Mouse (Mus musculus) midbrain, embryonic 13.5 days (tissue): ENCODE measurements around the gene Lct. TPM values are rescaled to one million over a fixed set of nuclear protein-coding genes. Genes with fewer than 3 reads are reported as not detected.

ENCODE experiments used
- ATAC-seq: fragments of 200-750 bp; cut with Nextera tagmentation; 2 replicates; pipeline ENCODE4 v1.8.0; 2017; ENCODE audit warnings: mild to moderate bottlenecking, moderate TSS enrichment, moderate library complexity
- H3K27ac ChIP-seq: fragments of 300-500 bp; sonication (generic); 2 replicates; pipeline ENCODE4 v1.5.1; 2015; ENCODE audit warnings: inconsistent platforms, mild to moderate bottlenecking, moderate library complexity
- H3K27me3 ChIP-seq: fragments of 300-500 bp; sonication (generic); 2 replicates; pipeline ENCODE4 v1.6.1; 2015; ENCODE audit warnings: mild to moderate bottlenecking, inconsistent platforms
- H3K36me3 ChIP-seq: fragments of 300-500 bp; sonication (generic); 2 replicates; pipeline ENCODE4 v1.6.1; 2015; ENCODE audit warnings: mild to moderate bottlenecking, inconsistent platforms
- H3K4me1 ChIP-seq: fragments of 300-500 bp; sonication (generic); replicated peaks from 2 replicates; pipeline ENCODE4 v1.6.1; 2015; ENCODE audit warnings: inconsistent platforms
- H3K4me2 ChIP-seq: fragments of 300-500 bp; sonication (generic); replicated peaks from 2 replicates; pipeline ENCODE4 v1.6.1; 2015; ENCODE audit warnings: moderate library complexity, mild to moderate bottlenecking, inconsistent platforms
- H3K4me3 ChIP-seq: fragments of 300-500 bp; sonication (generic); replicated peaks from 2 replicates; pipeline ENCODE4 v1.5.1; 2015; ENCODE audit warnings: mild to moderate bottlenecking, inconsistent platforms
- H3K9ac ChIP-seq: fragments of 300-500 bp; sonication (generic); replicated peaks from 2 replicates; pipeline ENCODE4 v1.6.1; 2015; ENCODE audit warnings: mild to moderate bottlenecking, inconsistent platforms
- H3K9me3 ChIP-seq: fragments of 300-500 bp; sonication (generic); 2 replicates; pipeline ENCODE4 v1.6.1; 2016; ENCODE audit warnings: mild to moderate bottlenecking, inconsistent platforms
- WGBS: fragments of 180-500 bp; shearing (Covaris S2); methylation state at CpG from one replicate; pipeline ENCODE4 v1.1.7; 2015; 5-methylcytosine and 5-hydroxymethylcytosine counted together
- polyA plus RNA-seq: library from polyadenylated mRNA; unstranded; fragments of >200 nt; fragmentation: Nextera tagmentation; extraction: Ambion mirVana; gene quantifications from 2 replicates; pipeline ENCODE4 v1.2.1, GENCODE M21; 2015

Lct gene
- polyA plus RNA-seq, 1 experiment from 2014 or later, result 0.27 TPM

- no peaks in the 10 kb centered on the region for H3K4me1 ChIP-seq
- peaks cover 68% of the 10 kb centered on the region for H3K36me3 ChIP-seq
- no peak overlapping the region for H3K4me2 ChIP-seq
- H3K9me3 ChIP-seq, result no peaks in the 10 kb centered on the region
- 98% methylated on average over 4 of the region's 4 CpGs for WGBS
- H3K9ac ChIP-seq, result no peak overlapping the region
- no peak overlapping the region for H3K4me3 ChIP-seq
- H3K27ac ChIP-seq, result no peak overlapping the region
- ATAC-seq, result no peak
- H3K27me3 ChIP-seq, result no peaks in the 10 kb centered on the region
These were observed 92.9 kb downstream of the Lct start for GRCm38 (mm10) chr1:128235181-128235580.

Other genes with a start within 250 kb of the Lct start
- gene Zranb3, start 225.3 kb downstream of the Lct start, polyA plus RNA-seq, result 6.1 and 6.2 TPM in 2 replicates
- 108 and 115 TPM in 2 replicates for gene R3hdm1, start 225.0 kb downstream of the Lct start, polyA plus RNA-seq
- 84.1 and 84.6 TPM in 2 replicates for gene Ubxn4, start 84.4 kb downstream of the Lct start, polyA plus RNA-seq
- 93.8 and 94.1 TPM in 2 replicates for gene Mcm6, start 31.3 kb upstream of the Lct start, polyA plus RNA-seq
- gene Dars, start 89.0 kb upstream of the Lct start, polyA plus RNA-seq, result 136 and 140 TPM in 2 replicates